Mouse (Mus musculus): Measurements from ENCODE around the gene Dner. TPM values are rescaled to one million over a fixed set of nuclear protein-coding genes. Genes with fewer than 3 reads are reported as not detected.
A peak's percentile ranks its signal among the peaks of the same experiment; 100 is the strongest.

The Dner gene
- total RNA-seq, 2 experiments from 2014 or later = 0.13 TPM; not detected in 1

GRCm38 (mm10) chr1:84414464-84414863 is 281.6 kb downstream of the Dner start:
- intact Hi-C loops (cut with DNase I) = no loop called here
- DNase-seq (ENCODE audit: low spot score) = no peak

DNA sequence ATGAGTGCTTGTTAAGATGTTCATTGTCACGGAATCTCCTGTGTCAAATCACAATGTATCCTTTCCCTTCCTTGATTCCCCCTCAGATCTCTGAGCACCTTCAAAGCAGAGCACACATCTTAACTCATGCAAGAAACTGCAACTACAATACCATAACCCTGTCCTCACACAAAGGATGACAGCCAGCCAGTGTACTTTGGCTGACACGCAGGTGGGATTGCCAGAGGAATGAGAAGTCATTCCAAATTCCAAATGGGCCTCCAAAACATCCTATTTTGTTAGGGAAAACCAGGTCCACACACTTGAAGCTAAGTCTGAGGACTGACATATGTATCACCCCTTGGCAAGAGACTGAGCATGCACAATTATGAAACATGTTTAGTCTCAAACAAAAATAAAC is 286.5 kb downstream of the Dner start:
- intact Hi-C loops (cut with DNase I) = no loop called here
- DNase-seq (ENCODE audit: low spot score) = peak; percentile 24

- DNase-seq (ENCODE audit: low spot score) = no peak
- intact Hi-C loops (cut with DNase I) = no loop called here
Measured at GRCm38 (mm10) chr1:84408873-84409272, 287.1 kb downstream of the Dner start.

DNA sequence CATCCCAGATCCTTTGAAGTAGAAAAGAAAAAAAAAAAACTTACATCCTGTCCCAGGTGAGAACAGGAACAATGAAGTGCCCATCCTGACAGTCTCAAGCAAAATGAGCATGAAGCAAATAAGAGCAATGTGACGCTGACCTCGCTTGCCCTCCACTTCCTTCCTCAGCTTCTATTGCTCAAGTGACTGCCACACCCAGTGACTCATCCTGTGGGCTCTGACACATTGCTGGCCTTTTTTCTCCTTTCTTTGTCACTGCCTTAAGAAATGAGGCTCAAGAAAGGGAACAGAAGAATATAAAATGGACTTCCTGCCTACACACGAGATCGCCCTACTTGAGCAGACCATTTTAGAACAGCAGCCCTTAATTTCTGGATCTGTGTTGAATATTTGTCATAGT is 289.1 kb downstream of the Dner start:
- intact Hi-C loops (cut with DNase I) = no loop called here
- DNase-seq (ENCODE audit: low spot score) = peak; percentile 64

DNA sequence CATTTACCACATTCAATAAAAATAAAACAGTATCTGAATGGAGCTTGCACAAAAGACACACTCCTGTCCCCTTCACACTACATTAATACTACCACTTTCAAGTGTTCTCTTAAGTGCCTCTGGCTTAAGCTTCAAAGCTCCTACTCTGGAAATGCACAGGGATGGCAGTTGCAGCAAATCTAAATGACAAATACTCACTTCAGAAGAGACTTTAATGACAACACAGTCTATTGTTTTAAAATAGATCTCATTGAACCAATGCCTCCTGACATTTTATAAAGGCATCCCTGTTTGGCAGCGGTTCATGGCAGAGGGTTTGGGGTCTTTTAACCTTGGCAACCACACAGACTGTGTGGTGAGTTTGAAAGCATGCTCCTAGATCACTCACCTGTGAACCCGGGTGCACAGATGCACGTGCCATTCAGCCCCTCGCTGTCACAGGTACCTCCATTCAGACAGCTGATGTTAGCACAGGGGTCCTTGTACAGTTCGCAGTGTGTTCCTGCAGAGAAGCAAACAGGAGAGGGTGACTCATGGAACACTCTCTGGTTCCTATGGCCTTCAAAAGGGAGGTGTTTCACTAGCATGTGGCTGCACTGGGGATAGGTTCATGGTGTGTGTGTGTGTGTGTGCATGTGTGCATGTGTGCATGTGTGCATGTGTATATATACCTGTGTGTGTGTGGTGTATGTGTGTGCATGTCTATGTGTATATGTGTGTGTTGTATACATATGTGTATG is 290.3 kb downstream of the Dner start:
- no peak for DNase-seq (ENCODE audit: low spot score)
- intact Hi-C loops (cut with DNase I) = no loop called here

DNA sequence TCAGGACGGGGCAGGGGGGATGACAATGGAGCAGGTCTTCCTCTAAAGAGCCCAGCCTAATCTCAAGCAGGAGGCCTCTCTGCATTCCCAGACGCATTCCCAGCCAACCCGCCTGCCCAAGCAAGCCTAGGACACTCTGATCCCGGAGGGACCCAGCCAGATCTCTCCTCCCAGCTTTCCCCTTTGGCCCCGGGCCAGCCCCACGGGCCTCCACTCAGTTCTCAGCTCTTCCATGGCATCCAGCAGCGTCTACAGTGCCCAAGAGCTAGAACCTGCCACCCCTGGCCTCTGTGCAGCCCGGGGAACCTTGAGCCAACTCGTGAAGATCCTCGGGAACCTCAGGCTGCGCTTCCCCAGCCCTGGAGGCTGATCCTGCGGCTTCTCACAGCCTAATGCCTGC is 291.1 kb downstream of the Dner start:
- DNase-seq (ENCODE audit: low spot score) = peak; percentile 17
- intact Hi-C loops (cut with DNase I) = no loop called here

- no peak for DNase-seq (ENCODE audit: low spot score)
- intact Hi-C loops (cut with DNase I) = no loop called here
Measured at GRCm38 (mm10) chr1:84402154-84402553, 293.9 kb downstream of the Dner start.

GRCm38 (mm10) chr1:84399671-84400070 is 296.4 kb downstream of the Dner start:
- no peak for DNase-seq (ENCODE audit: low spot score)
- intact Hi-C loops (cut with DNase I) = no loop called here

DNA sequence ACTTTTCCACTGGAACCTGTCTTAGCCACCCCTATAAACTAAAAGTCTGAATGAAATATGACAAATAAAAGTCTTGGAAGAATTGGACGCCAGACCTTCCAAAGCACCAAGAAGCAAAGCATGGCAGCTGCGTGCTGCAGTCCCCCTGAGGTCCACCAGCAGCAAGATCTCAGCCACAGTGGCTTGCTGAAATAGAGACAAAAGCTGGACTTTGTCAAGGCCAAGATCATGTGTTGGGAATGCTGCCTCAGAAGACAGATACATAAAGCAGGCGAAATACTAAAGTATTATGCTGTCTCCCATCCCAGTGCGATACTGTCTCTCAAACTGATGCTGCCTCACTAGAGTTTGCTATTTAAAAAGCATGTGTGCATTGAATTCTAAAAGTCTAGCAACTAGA is 296.9 kb downstream of the Dner start:
- intact Hi-C loops (cut with DNase I) = no loop called here
- DNase-seq (ENCODE audit: low spot score) = no peak

DNA sequence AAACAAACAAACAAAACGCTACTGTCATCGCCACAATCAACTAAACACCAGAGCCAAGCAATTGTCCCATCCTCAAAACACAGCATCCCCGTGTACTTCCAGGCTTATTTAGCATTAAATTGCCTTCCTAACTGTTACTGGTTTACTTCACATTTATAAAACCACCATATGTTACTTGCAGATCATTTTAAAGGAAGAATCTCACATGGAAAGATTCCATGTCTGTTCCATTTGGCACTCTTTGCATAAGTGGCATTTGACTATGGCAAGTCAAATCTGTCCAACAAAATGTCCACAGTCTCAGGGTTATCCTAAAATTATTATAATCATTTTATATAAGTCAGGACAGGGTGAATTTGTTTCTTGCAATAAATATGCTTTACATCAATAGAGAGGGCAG is 299.2 kb downstream of the Dner start:
- no peak for DNase-seq (ENCODE audit: low spot score)
- intact Hi-C loops (cut with DNase I) = no loop called here

GRCm38 (mm10) chr1:84395928-84396327 is 300.1 kb downstream of the Dner start:
- DNase-seq (ENCODE audit: low spot score) = no peak
- intact Hi-C loops (cut with DNase I) = no loop called here

- intact Hi-C loops (cut with DNase I) = no loop called here
- DNase-seq (ENCODE audit: low spot score) = no peak
Measured at GRCm38 (mm10) chr1:84390961-84391360, 305.1 kb downstream of the Dner start.

- DNase-seq (ENCODE audit: low spot score) = no peak
- intact Hi-C loops (cut with DNase I) = no loop called here
Measured at GRCm38 (mm10) chr1:84387616-84388015, 308.4 kb downstream of the Dner start.

GRCm38 (mm10) chr1:84386481-84387146 is 309.4 kb downstream of the Dner start:
- no peak for DNase-seq (ENCODE audit: low spot score)
- intact Hi-C loops (cut with DNase I) = no loop called here

DNA sequence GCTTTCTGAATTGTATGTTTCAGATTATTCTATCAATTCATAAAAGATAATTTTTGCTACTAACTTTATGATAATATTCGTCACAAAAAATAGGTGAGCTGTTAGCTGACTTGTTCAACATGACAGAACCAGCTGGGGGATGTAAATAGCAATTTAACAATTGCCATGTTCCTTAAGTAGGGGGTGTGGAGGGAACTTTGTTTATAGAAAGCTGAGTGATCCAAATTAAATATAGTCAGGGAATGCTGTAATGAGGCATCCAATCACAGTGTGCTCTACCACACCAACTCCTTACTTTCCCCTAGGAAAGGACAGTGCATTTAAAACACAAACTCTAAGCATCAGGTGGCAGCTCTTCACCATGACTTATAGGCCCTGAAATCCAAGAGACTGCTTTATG is 313.3 kb downstream of the Dner start:
- no peak for DNase-seq (ENCODE audit: low spot score)
- intact Hi-C loops (cut with DNase I) = no loop called here

DNA sequence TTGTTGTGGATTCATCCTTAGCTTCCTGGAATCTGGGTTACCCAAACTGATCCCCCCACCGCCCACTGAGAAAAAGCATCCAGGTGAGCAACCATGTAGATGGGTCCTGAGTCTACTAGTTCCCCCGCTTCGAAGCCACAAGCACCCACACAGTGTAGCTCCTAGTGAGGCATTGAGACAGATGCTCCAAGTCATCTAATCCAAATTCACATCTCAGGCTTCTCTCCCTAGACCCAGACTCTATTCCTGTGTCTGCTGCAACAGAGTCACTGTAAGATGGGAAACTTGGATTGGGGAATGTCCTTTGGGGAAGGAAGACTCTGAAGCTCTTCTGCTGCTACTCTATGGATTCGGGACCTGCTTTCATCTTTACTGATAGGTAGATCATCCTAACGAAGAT is 314.0 kb downstream of the Dner start:
- intact Hi-C loops (cut with DNase I) = no loop called here

DNA sequence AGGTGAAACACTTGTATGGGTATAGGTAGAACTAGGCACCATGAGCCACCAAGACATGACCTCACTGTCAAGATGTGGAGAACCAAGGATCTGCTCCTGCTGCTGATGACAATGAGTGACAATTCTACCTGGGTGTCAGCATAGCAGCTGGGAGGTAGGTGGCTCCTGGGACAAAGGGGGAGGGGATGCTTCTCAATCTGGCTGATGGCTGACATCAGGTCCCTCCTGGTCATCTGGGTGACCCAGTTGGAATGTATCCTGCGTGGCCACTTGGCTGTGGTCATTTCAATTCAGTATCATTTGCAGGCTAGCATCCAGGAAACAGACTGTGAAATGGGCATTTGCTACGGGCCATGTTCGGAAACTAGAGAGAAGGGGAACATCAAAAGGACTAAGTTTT is 315.1 kb downstream of the Dner start:
- intact Hi-C loops (cut with DNase I) = no loop called here
- no peak for DNase-seq (ENCODE audit: low spot score)

More for the DNA sequence above, 314.0 kb downstream of the Dner start:
- DNase-seq (ENCODE audit: low spot score) = no peak

- DNase-seq (ENCODE audit: low spot score) = no peak
- intact Hi-C loops (cut with DNase I) = no loop called here
Measured at GRCm38 (mm10) chr1:84367733-84368132, 328.3 kb downstream of the Dner start.

- no peak for DNase-seq (ENCODE audit: low spot score)
- intact Hi-C loops (cut with DNase I) = no loop called here
Measured at GRCm38 (mm10) chr1:84366553-84366952, 329.5 kb downstream of the Dner start.

DNA sequence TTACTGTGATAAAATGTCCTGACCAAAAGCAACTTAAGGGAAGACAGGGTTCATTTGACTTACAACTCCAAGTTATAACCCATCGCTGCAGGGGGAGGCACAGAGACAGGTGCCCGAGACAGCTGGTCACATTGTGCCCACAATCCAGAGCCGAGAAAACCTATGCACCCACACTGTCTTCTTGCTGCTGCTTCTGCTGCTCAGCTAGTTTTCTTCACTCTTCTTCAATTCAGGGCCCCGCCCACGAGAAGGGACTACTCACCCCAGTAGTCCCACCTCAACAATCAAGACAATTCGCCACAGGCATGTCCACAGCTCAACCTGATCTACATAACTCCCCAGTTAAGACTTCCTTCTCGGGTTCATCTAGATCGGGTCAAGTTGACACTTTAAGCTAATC is 332.1 kb downstream of the Dner start, which contains the start of gene Pid1:
TSS of gene Pid1 (minus strand) at position 214 of the 400 bp plus-strand sequence.
- no peak for DNase-seq (ENCODE audit: low spot score)
- intact Hi-C loops (cut with DNase I) = no loop called here

DNA sequence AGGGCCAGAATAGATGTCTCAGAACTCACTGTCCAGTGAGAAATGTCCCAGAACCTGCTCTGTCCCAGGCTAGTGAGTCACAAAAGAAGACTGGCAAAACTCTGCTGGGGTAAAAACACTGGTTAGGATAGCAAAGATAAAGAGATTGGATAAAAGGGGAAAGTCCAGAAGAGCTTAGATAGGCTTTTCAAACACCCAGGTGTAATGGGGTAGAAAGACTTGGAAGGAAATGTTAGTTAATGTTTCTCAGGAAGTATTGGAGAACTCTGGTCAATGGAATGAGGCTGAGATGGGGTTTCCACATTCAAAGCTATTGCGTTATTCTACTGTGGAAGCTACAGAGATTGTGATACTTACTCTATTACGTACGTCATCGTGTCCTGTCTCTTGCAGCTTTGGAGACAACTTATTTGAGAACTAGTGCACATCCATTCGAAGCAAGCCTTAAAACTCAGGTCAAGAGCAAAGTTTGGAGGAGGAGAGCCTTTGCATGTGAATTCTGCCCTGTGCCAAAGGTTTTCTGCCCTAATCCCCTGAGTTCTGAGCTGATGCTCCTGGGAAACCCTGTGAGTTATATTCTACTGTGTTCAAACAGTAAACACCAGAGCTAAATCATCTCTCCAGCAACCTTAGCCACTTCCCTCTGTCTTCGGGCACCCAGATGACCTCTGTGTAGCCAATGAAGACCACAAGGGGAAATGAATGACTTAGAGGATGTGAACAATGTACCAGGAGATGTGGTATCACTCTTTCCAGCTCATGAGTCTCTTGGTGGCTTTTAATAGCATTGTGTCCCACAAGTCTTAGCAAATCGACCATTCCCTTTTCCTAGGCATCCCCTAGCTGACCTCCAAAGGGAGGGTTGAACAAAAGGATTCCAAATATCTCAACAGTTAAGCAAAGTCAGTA is 333.1 kb downstream of the Dner start:
- intact Hi-C loops (cut with DNase I) = no loop called here
- no peak for DNase-seq (ENCODE audit: low spot score)

All from heart, postnatal 25 days (tissue).